Mouse (Mus musculus) testis, adult 2 months (tissue): ENCODE data around the gene Uxs1. TPM values are rescaled to one million over a fixed set of nuclear protein-coding genes. Genes with fewer than 3 reads are reported as not detected.

Experiments used
- H3K27ac ChIP-seq: fragments of 200-500 bp; 2 replicates; pipeline ENCODE4 v1.5.1; 2012; ENCODE audit warnings: low read depth, low read length; ENCODE audit not compliant: control insufficient read depth, insufficient read depth
- H3K27me3 ChIP-seq: fragments of 200-500 bp; 2 replicates; pipeline ENCODE4 v1.6.1; 2012; ENCODE audit warnings: mild to moderate bottlenecking, low read length, moderate library complexity; ENCODE audit not compliant: control insufficient read depth, insufficient read depth
- H3K36me3 ChIP-seq: fragments of 200-500 bp; 2 replicates; pipeline ENCODE4 v1.6.1; 2012; ENCODE audit warnings: mild to moderate bottlenecking, low read length; ENCODE audit not compliant: control insufficient read depth, insufficient read depth
- H3K4me1 ChIP-seq: fragments of 200-500 bp; 2 replicates; pipeline ENCODE4 v1.6.1; 2012; ENCODE audit warnings: low read length; ENCODE audit not compliant: control insufficient read depth, insufficient read depth
- H3K4me3 ChIP-seq: fragments of 200-500 bp; 2 replicates; pipeline ENCODE4 v1.5.1; 2012; ENCODE audit warnings: low read depth, mild to moderate bottlenecking, low read length, moderate library complexity, mixed read lengths; ENCODE audit not compliant: control insufficient read depth
- CTCF ChIP-seq: fragments of 200-500 bp; IDR thresholded peaks from 2 replicates; pipeline ENCODE4 v1.5.1; 2012; ENCODE audit warnings: low read depth, mild to moderate bottlenecking, inconsistent platforms, low read length, moderate library complexity; ENCODE audit not compliant: control insufficient read depth, insufficient read depth, insufficient replicate concordance
- POLR2A ChIP-seq: fragments of 200-500 bp; IDR thresholded peaks from 2 replicates; pipeline ENCODE4 v1.6.1; 2012; ENCODE audit warnings: low read depth, mild to moderate bottlenecking, inconsistent platforms, low read length, moderate library complexity; ENCODE audit not compliant: control insufficient read depth
- polyA plus RNA-seq: library from polyadenylated mRNA; depleted of rRNA; stranded (reverse); fragments of >200 nt; gene quantifications from 2 replicates; pipeline ENCODE4 v1.2.3, GENCODE M21; 2012

Gene Uxs1
- polyA plus RNA-seq, 1 experiment, result 23.7 TPM

- Histone ChIP-seq H3K36me3 (no peaks in the 10 kb centered on the region), H3K27me3 (no peaks in the 10 kb centered on the region), H3K4me1 (no peaks in the 10 kb centered on the region), H3K4me3 (no peak overlapping the region), H3K27ac (no peak overlapping the region)
- TF ChIP-seq POLR2A (no peak), CTCF (no peak)
Observed at GRCm38 (mm10) chr1:43855591-43855990, 28.0 kb upstream of the Uxs1 start.

- H3K4me1 ChIP-seq, result no peaks in the 10 kb centered on the region
- TF ChIP-seq CTCF (no peak), POLR2A (no peak)
Observed at GRCm38 (mm10) chr1:43843398-43843797, 15.8 kb upstream of the Uxs1 start.

GRCm38 (mm10) chr1:43837236-43837635 is 9.6 kb upstream of the Uxs1 start:
- Histone ChIP-seq H3K4me3 (no peak overlapping the region), H3K27me3 (no peaks in the 10 kb centered on the region), H3K36me3 (no peaks in the 10 kb centered on the region), H3K4me1 (no peaks in the 10 kb centered on the region), H3K27ac (no peak overlapping the region)
- TF ChIP-seq POLR2A, result no peak
- no peak for TF ChIP-seq CTCF

More at GRCm38 (mm10) chr1:43843398-43843797, 15.8 kb upstream of the Uxs1 start:
- Histone ChIP-seq H3K27me3 (no peaks in the 10 kb centered on the region), H3K4me3 (no peak overlapping the region), H3K36me3 (no peaks in the 10 kb centered on the region), H3K27ac (no peak overlapping the region)

GRCm38 (mm10) chr1:43830096-43830495 is 2.5 kb upstream of the Uxs1 start:
- Histone ChIP-seq H3K4me1 (peaks cover 5% of the 10 kb centered on the region), H3K27ac (no peak overlapping the region), H3K36me3 (no peaks in the 10 kb centered on the region), H3K4me3 (no peak overlapping the region), H3K27me3 (no peaks in the 10 kb centered on the region)
- no peak for TF ChIP-seq CTCF
- TF ChIP-seq POLR2A, result no peak

GRCm38 (mm10) chr1:43827002-43827762 is 418 bp downstream of the Uxs1 start:
- H3K27ac ChIP-seq, result peak overlapping the region; percentile 69
- peaks cover 5% of the 10 kb centered on the region for H3K4me1 ChIP-seq
- H3K36me3 ChIP-seq, result no peaks in the 10 kb centered on the region
- peak overlapping the region; percentile 91 for H3K4me3 ChIP-seq
- TF ChIP-seq CTCF, result no peak
- TF ChIP-seq POLR2A, result peak; percentile 36; the same call in 1 of the 2 replicates
- H3K27me3 ChIP-seq, result no peaks in the 10 kb centered on the region

GRCm38 (mm10) chr1:43826628-43827001 is 985 bp downstream of the Uxs1 start:
- Histone ChIP-seq H3K27me3 (no peaks in the 10 kb centered on the region), H3K4me3 (peak overlapping the region; percentile 91), H3K4me1 (peaks cover 5% of the 10 kb centered on the region), H3K27ac (no peak overlapping the region), H3K36me3 (no peaks in the 10 kb centered on the region)
- no peak for TF ChIP-seq CTCF
- no peak for TF ChIP-seq POLR2A

GRCm38 (mm10) chr1:43823406-43823805 is 4.2 kb downstream of the Uxs1 start:
- Histone ChIP-seq H3K4me1 (peaks cover 5% of the 10 kb centered on the region), H3K27me3 (no peaks in the 10 kb centered on the region), H3K36me3 (no peaks in the 10 kb centered on the region), H3K27ac (no peak overlapping the region), H3K4me3 (no peak overlapping the region)
- TF ChIP-seq POLR2A (no peak), CTCF (no peak)
